Mouse (Mus musculus) liver, postnatal 0 days (tissue): ENCODE data around the gene Pam.

Experiments
- CTCF ChIP-seq: sonication (generic); IDR thresholded peaks from 2 replicates; pipeline ENCODE4 v1.5.1; 2016; ENCODE audit warnings: antibody characterized with exemption, low read depth
- EP300 ChIP-seq: IDR thresholded peaks from 2 replicates; pipeline ENCODE4 v1.6.1; 2016; ENCODE audit warnings: antibody characterized with exemption, low read depth, mild to moderate bottlenecking

DNA sequence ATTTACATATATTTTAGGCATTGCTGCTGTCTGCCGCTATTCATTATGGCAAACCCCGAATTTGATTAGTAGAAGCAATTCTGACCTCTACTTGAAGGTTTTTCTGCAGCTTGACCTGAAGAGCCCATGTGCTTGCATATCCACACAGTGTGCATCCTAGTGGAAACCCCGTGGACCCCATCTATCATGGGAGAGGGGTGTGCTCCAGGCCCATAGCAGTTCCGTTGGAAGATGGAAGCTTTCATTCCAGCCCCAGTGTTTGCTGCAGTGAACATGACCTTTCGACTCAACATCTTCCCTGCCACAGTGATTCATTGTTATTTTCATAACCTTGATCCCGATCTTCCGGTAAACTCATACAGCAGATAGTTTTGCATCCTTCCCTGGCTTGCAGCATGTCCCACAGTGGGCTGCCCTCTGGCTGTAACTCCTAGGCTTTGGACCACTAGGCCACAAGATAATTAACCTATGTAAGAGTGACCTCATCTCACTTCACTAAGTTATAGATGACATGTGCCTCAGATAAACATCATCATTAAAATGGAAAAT, 191.5 kb downstream of the Pam start:
- TF ChIP-seq EP300, result no peak
- TF ChIP-seq CTCF, result no peak
